Mouse (Mus musculus) layer of hippocampus, adult 2 months (tissue): Measurements from ENCODE around the gene Top1. TPM values are rescaled to one million over a fixed set of nuclear protein-coding genes. Genes with fewer than 3 reads are reported as not detected.
A peak's percentile ranks its signal among the peaks of the same experiment; 100 is the strongest.

ENCODE experiments used
- DNase-seq, 2 experiments: peaks; one replicate each; pipeline ENCODE4 v3.0.0; 2022; ENCODE audit warnings: low spot score in 2 of 2
- H3K27ac ChIP-seq: fragments of 200-600 bp; 2 replicates; pipeline ENCODE4 v1.8.1; 2022
- H3K4me3 ChIP-seq: fragments of 200-600 bp; 2 replicates; pipeline ENCODE4 v1.8.1; 2022; ENCODE audit warnings: mild to moderate bottlenecking
- CTCF ChIP-seq: fragments of 200-600 bp; conservative IDR thresholded peaks from 2 replicates; pipeline ENCODE4 v1.8.1; 2022; ENCODE audit warnings: antibody characterized with exemption, mild to moderate bottlenecking, moderate library complexity
- microRNA-seq, 2 experiments: library from miRNA; unstranded; fragments of <30 nt; microRNA quantifications; one replicate each; pipeline ENCODE4 v1.2.0; 2021
- total RNA-seq, 2 experiments: library from RNA; stranded (reverse); gene quantifications; 2 replicates each; pipeline ENCODE4 v1.2.3; 2021

Gene Top1
- total RNA-seq, 2 experiments from 2014 or later, result 79.4 to 83.9 TPM

DNA sequence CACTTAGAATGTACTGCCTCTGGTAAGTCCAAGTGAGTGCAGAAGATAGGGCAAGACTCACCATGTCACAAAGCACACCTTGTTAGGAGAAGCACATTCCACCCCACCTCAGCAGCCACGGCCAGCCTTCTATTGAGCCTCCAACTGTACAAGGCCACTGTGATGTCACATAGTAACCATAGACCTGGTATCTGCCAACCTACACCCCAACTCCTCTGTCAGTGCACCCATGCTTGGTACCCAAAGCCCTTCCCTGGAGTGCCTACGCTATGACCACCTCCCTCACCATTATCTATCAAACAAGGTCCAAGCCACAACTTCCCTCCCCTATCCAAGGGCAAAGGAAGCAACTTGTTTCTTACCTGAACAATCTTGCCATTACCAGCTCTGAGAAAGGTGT is 123.3 kb downstream of the Top1 start:
- Histone ChIP-seq H3K4me3 (no peak overlapping the region), H3K27ac (peak overlapping the region; percentile 83; the same call in 1 of the 2 replicates)
- TF ChIP-seq CTCF, result no peak
- DNase-seq, result no peak

DNA sequence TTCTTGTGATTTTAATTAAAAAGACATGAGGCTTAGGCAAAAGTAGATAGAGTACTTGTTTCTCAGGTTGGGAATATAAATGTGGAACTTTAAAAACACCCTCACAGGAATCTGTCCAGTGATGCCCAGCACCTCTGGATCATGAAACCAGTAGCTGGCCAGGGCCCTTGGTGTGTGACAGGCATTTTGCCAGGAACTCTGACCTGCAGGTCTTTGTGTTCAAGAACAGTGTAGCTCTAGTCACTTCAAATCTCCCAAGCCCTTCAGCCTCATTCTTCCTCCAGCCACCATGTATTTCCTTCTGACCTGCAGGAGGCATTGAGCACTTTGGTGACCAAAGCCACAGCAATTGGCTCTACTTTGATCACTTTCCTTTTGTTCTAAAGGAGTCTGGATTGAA is 124.7 kb downstream of the Top1 start:
- peak overlapping the region; percentile 83 for H3K27ac ChIP-seq
- TF ChIP-seq CTCF, result no peak
- no peak overlapping the region for H3K4me3 ChIP-seq
- DNase-seq, result no peak

DNA sequence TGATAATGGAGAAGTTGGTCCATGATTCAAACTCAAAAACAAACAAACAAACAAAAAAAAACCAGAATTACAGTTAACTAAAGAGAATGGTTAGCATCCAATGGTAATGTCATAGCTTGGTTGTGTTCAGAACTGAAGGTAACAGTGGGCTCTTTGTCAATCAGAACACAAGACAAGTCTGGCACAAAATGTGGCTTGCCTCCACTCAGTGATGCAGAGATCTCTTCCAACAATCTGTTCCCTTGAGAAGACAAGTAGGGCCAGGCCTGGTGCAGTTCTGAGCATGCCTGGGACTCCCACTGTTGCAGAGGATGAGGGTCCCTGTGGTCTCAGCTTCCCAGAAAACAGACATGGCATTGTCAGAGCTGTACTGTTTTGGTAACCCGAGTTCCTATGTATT is 125.2 kb downstream of the Top1 start:
- no peak for TF ChIP-seq CTCF
- DNase-seq, result no peak
- Histone ChIP-seq H3K27ac (peak overlapping the region; percentile 83), H3K4me3 (no peak overlapping the region)

DNA sequence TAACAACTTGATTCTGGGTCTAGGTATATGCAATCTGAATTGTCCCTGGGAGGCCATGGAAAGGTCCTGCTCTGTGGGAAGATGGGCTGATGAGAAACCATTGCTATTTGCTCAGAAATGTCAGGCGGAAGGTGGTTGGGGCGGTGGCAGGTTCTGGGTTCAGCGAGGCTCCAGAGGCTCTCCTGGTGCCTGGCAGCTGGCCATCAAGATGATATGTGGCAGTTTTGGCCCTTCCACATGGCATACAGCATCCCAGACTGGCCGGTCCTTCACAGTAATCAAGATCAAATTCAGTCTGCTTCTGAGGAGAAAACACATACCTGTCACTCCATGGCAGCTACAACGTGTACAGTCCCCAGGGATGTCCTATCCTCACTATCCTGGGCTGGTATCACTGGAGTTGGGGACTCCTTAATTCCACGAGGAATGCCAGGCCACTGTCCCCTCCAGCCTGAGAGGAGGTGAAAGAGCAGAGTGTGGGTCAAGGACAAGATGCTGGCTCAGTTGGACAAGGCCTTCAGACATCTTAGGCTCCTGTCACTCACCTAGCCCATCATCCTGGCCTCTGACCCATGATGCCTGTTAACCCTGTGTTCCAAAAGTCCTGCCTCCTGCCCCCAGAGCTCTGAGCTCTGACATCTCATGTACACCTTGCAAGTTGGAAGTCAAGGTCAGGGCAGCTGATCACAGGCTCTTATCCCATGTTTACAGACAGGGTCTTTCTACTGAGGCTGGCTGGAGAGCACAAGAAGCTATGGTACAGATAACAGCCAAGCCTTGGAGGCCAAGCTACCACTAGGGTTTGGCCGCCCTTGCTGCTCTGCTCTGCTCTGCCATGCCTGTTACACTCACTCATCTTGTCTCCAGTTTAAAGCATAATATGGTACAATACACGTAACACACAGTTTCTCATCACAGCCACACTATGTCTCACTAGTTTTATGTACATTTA is 125.9 kb downstream of the Top1 start:
- no peak for TF ChIP-seq CTCF
- no peak for DNase-seq
- no peak overlapping the region for H3K4me3 ChIP-seq
- H3K27ac ChIP-seq, result peak overlapping the region; percentile 83

Small RNAs within 50 kb of the gene (microRNA-seq; reads per million reads assigned to microRNA genes)
- 0 reads per million in 2 experiments for gene Gm23968

Other genes with a start within 250 kb of the Top1 start
- 100 to 1,000 TPM; 103 to 108 TPM for gene Plcg1, start 85.4 kb downstream of the Top1 start, total RNA-seq
- gene Zhx3, start 227.1 kb downstream of the Top1 start, total RNA-seq, result 100 to 1,000 TPM; 111 to 116 TPM
- 1 to 10 TPM in 1 of 2 experiments, under 1 TPM in 1; 0.97 to 1.0 TPM for gene Lpin3, start 234.8 kb downstream of the Top1 start, total RNA-seq